ENCODE assay signal across 22 mouse cellular contexts in genomic region chr17:36194471-36194870, GRCm38 (mm10). TPM values are rescaled to one million over a fixed set of nuclear protein-coding genes. Genes with fewer than 3 reads are reported as not detected.
"Had no signal": no experiment of that assay in that cellular context is flagged by ENCODE, and none has a peak within 500 bp of the region (broad histone marks: within the 10 kb centered on the region; RNA-seq: fewer than 3 reads in every experiment).

No protein-coding gene starts in this region.

- H3K4me2 ChIP-seq: lung, embryonic 14.5 days; midbrain, embryonic 13.5 days; neural tube, embryonic 13.5 days; neural tube, embryonic 15.5 days had no signal

- H3K4me3 ChIP-seq: midbrain, embryonic 10.5 days; midbrain, embryonic 13.5 days; myocyte; neural tube, embryonic 13.5 days; neural tube, embryonic 15.5 days had no signal

- ATAC-seq: midbrain, embryonic 16.5 days had no signal

- H3K9me3 ChIP-seq: midbrain, embryonic 10.5 days; midbrain, embryonic 13.5 days; neural tube, embryonic 13.5 days; neural tube, embryonic 15.5 days had no signal

- H3K4me1 ChIP-seq: midbrain, embryonic 10.5 days; midbrain, embryonic 13.5 days; neural tube, embryonic 13.5 days; neural tube, embryonic 15.5 days had no signal

- H3K27ac ChIP-seq: midbrain, embryonic 10.5 days; midbrain, embryonic 13.5 days; neural tube, embryonic 13.5 days; neural tube, embryonic 15.5 days had no signal

- H3K9ac ChIP-seq: lung, embryonic 14.5 days; midbrain, embryonic 13.5 days; neural tube, embryonic 13.5 days; neural tube, embryonic 15.5 days had no signal

- H3K36me3 ChIP-seq: midbrain, embryonic 10.5 days; midbrain, embryonic 13.5 days; neural tube, embryonic 13.5 days; neural tube, embryonic 15.5 days had no signal

- DNase-seq: lung, adult 18-20 months; lung, embryonic 14.5 days; lung, postnatal 10 days; lung, postnatal 4 days; retina, postnatal 1 day; right cerebral cortex, adult 18-20 months; right cerebral cortex, postnatal 25 days; right cerebral cortex, postnatal 4 days; spleen, adult 18-20 months; thymus, adult 18-20 months; thymus, postnatal 36 days had no signal

RNA-seq across cellular contexts. Expression of gene H2-T3, which starts 4.4 kb away (rescaled TPM):
- total RNA-seq: megakaryocyte, adult 5-6 weeks; megakaryocyte-erythroid progenitor cell, adult 5-6 weeks had no signal
- polyA plus RNA-seq: midbrain, embryonic 10.5 days; midbrain, embryonic 13.5 days; midbrain, embryonic 16.5 days; myocyte; neural tube, embryonic 11.5 days; neural tube, embryonic 13.5 days; neural tube, embryonic 15.5 days; stomach, embryonic 14.5 days had no signal

RNA-seq across cellular contexts. Expression of gene Gm8909, which starts 26.1 kb away (rescaled TPM):
- total RNA-seq: megakaryocyte, adult 5-6 weeks; megakaryocyte-erythroid progenitor cell, adult 5-6 weeks had no signal
- polyA plus RNA-seq: liver, embryonic 16.5 days; midbrain, embryonic 13.5 days; midbrain, embryonic 16.5 days; myocyte; neural tube, embryonic 11.5 days; neural tube, embryonic 13.5 days; neural tube, embryonic 15.5 days had no signal
